Mouse (Mus musculus) brain, embryonic 14.5 days (tissue): ENCODE data around the gene Mapre1.

Source experiments
- CTCF ChIP-seq: fragments of 200-500 bp; IDR thresholded peaks from 2 replicates; pipeline ENCODE4 v1.5.1; 2012; ENCODE audit warnings: inconsistent platforms, mild to moderate bottlenecking, moderate library complexity, borderline replicate concordance; ENCODE audit not compliant: insufficient read depth, insufficient read length; ENCODE audit errors: extremely low read depth
- POLR2A ChIP-seq: fragments of 200-500 bp; IDR thresholded peaks from 2 replicates; pipeline ENCODE4 v1.6.1; 2012; ENCODE audit warnings: mild to moderate bottlenecking, inconsistent platforms, borderline replicate concordance; ENCODE audit not compliant: poor library complexity, insufficient read depth, insufficient read length, severe bottlenecking; ENCODE audit errors: extremely low read depth

DNA sequence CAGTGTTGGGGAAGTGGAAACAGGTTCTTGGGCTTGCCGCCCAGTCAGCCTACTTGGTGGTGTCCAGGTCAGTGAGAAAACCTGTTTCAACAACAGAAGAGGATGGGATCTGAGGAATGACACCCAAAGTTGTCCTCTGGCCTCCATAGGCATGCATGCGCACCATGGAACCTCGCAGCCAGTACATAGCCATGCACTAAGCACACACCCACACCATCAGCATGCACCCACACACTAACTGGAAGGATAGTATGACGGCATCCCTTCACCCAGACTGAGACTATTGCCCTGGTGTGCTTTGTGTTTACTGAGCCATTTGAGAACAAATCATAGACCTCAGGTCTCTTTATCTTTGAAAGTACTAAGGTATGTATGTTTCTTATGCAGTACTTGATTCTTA is 34.4 kb downstream of the Mapre1 start:
- TF ChIP-seq POLR2A (no peak), CTCF (no peak)
